Mouse (Mus musculus) heart, adult 8-10 months (tissue): ENCODE measurements around the gene G2e3. TPM values are rescaled to one million over a fixed set of nuclear protein-coding genes. Genes with fewer than 3 reads are reported as not detected.
A peak's percentile ranks its signal among the peaks of the same experiment; 100 is the strongest.

Experiments used
- DNase-seq: peaks from one replicate; pipeline ENCODE4 v3.0.0; 2022; ENCODE audit warnings: low spot score
- total RNA-seq, 4 experiments: library from RNA; stranded (reverse); gene quantifications; 2 replicates each; pipeline ENCODE4 v1.2.4; 2022

G2e3 gene
- 1 to 10 TPM; 1.9 to 2.6 (median 2.3) TPM for total RNA-seq

DNA sequence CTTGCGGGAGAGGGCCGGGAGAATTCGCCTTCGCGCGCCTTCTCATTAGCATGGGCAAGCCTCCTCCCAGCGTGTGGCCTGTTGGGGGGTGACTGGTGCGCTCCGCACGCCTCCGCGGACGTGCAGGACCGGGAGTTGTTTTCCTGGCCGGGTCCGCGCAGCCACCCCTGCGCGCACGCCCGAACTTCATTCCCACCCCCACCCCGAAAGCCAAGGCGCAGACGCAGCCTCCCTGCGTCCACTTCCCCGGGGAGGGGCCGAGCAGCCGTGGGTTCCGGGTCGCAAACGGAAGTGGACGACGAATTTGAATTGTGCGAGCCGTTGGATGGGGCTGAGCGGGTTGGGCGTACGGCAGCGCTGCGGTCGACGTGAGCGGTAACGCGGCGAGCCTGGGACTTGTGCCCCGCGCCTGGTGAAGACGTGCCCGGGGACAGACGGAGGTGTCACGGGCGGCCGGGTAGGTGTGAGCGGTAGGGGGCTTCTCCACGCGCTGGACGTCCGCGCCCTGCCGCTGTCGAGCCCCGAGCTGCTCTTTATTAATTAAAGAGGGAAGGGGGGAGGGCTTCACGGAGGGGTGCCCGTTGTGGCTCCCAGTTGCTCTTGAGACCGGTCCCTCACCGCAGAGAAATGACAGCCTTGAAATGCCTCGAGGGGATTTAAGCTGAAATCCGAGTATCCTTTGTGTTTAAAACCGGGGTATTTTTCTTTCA lies at the start of gene G2e3:
Gene G2e3, plus strand, starts transcription at position 74 of the 710 bp plus-strand sequence.
- peak; percentile 91 for DNase-seq

- no peak for DNase-seq
These were observed 24.3 kb upstream of the G2e3 start for GRCm38 (mm10) chr12:51323604-51324003.

GRCm38 (mm10) chr12:51326819-51327218 lies 21.0 kb upstream of the G2e3 start:
- no peak for DNase-seq

- DNase-seq = no peak
These were observed 10.8 kb upstream of the G2e3 start for GRCm38 (mm10) chr12:51337014-51337413.

- DNase-seq = no peak
These were observed 1.7 kb upstream of the G2e3 start for GRCm38 (mm10) chr12:51346121-51346520.

DNA sequence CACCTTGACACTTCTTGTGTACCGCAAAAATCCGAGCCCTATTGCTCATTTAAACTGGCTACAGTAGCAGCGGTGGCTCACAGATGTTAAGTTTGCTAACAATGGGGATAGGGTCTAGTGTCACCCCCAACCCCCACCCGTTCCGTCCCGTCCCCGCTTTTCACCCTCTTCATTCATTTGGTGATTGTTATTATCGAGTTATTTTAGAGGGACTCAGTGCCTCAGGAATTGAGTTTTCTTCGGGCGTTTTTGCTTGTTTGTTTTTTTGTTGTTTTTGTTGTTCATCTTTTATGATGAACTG lies 787 bp downstream of the G2e3 start:
- peak; percentile 12 for DNase-seq

DNA sequence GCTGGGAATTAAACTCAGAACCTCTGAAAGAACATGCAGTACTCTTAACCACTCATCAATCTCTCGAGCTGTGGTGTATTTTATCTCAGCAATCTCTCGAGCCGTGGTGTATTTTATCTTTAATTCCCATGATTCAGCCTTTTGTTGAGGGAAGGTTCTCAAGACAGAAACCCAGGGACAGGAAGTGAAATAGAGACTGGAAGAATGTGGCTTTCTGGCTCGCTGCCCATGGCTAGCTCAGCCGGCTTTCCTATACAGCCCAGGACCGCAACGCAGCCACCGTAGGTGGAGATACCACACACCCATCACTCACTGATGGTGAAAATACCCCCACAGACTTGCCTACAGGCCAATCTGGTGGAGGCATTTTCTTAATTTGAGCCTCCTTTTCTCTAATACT lies 7.4 kb downstream of the G2e3 start:
- DNase-seq = no peak

- DNase-seq = no peak
These were observed 13.4 kb downstream of the G2e3 start for GRCm38 (mm10) chr12:51361294-51361693.

DNA sequence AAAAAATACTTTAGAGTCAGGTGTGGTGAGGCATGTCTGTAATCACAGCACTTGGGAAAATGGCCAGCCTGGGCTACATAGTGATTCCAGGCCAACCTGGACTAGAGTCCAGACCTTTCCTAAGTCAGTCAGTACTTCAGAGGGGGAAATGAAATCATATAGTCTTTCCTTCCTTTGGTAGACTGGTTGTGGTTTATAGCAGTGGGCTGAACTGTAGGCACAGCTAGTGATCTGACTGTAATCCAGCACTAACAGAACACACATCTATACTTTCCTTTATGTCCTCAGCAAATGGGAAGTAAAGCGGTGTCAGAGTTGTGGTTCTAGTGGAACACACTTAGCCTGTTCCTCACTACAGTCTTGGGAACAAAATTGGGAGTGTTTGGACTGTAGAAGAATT lies 15.0 kb downstream of the G2e3 start:
- no peak for DNase-seq

DNA sequence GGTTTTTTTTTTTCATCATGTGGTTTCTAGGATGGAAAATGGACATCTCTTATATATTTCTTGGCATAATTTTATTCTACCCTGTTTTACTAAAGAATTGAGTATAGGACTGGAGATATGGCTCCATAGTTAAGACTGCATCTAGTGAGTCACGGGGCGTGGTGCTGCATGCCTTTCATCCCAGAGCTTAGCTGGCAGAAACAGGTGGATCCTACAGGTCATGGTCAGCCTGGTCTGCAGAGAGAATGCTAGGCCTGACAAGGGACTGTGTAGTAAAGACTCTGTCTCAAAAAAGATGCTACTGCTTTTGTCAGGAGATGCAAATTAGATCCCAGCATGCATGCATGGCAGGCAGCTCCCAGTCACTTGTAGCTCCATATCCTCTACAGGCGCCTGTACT lies 20.6 kb downstream of the G2e3 start:
- DNase-seq = no peak

DNA sequence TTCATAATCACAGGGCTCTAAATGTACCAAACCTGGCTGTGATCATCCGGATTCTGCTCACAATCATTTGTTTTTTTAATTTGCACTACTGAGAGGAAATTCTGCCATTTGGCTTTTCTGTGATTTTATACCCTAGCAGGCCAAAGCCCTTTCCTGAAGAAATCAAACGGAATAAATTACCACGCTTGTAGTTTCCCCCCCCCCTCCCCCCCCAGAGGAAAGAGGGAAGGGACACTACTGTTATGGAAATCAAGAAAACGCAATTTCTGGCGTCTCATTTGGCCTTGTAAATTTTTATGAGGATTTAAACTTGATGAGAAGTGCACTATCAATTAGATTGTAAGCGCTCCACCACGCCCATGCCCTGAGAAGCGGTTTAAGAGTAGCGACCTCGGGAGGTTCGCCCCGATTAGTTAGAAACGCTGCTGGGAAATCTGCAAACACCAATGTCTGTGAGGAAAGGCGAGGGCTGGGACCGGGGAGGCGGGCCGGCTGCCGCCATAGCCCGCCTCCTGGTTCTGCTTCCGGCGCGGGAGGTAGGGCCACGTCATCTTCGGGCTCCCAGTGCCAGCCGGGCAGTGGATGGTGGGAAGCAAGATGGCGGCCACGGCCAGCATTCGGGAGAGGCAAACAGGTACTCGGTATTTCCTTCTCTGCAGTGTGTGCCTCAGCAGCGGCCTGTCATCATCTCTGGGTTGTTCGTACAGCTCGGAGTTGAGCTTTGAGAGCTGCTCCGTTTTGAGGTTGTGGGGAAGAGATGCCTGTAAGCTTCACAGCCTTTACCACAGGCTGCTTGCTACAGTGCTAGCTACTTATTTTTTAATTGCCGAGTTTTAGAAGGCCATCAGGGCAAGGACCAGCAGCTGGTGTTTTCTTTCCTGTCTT lies 29.4 kb downstream of the G2e3 start, which contains the start of gene Scfd1:
Gene Scfd1, plus strand, starts transcription at position 508 of the 885 bp plus-strand sequence.
- DNase-seq = peak; percentile 91

DNA sequence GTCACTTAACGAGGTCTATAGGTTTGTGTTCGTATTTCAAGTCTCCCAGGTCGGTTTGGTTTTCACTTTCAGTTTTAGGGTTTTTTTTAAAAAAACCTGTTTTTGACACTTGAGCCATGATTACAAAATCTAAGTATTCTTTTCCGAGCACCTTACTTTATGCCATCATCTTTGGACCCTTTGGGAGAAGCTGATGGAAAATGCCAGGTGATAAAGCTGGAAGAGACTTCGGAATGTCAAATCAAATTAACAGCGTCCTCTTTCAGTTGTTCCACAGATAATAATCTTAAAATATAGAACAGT lies 30.0 kb downstream of the G2e3 start:
- DNase-seq = no peak

DNA sequence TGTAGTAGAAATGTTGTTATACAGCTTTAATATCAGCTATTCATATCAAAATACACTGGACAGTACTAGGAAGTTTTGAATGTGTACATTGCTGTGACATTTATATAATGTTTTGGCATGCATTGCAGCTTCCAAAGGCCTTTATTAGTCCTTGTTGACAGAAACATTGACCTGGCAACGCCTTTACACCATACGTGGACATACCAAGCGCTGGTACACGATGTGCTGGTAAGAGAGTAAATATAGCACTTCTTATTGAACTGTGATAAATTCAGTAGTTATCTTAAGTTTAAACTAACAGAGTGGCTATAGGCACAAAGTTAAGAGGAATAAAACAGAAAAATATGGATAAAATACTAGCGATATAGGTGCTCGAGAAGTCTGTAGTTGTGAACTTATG lies 52.0 kb downstream of the G2e3 start:
- DNase-seq = no peak

DNA sequence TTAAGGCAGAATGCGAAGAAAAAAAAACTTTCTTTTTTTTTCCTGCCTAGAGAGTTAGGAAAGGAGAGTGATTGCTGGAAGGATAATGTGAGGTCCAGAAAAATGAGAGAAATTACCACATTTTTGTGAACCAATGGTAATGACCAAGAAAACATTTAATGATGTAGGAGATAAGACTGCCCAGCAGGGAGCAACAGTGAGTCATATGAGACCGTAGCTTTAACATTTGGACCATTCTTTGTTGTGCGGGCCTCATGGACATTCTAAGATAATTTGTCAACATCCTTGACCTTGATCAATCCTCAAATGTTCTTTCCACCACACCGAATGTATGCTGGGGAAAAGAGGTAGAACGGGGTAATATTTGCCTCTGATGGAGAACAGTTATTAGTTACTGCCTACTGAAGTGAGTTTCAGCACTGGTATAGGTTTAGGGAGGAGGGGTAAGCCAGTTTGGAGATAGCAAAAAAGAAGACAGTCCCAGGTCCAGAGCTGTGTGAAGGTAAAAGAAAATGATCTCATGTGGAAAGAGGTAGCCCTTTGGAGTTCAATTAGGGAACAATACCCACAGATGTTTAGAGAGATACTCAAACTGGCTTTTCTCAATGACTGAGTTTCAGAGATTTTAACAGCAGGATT lies 54.3 kb downstream of the G2e3 start:
- no peak for DNase-seq

- DNase-seq = no peak
These were observed 56.2 kb downstream of the G2e3 start for GRCm38 (mm10) chr12:51403987-51404586.

DNA sequence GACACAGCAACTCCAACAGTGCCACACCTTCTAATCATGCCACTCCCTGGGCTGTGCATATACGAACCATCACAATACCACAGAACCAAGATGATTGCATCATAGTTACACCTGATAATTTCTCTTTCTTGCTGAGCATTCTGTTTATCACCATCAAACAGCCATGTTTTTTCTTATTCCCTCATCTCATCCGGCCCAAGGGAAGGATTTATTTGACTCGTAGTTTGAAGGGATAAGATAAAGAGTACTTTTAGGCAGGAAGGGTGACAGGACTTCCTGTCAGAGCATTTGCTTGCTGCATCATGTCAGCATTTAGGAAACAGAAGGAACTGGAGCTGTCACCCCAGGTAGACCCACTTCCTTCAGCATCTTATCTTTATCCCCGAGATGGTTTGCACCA lies 63.5 kb downstream of the G2e3 start:
- DNase-seq = no peak

Other genes starting within 250 kb of the G2e3 start
- 10 to 100 TPM; 22.2 to 25.6 (median 22.6) TPM for gene Scfd1, start 29.4 kb downstream of the G2e3 start, total RNA-seq
- gene Coch, start 245.3 kb downstream of the G2e3 start, total RNA-seq = under 1 TPM; 0.16 to 0.94 (median 0.27) TPM